Mouse (Mus musculus) small intestine, adult 10 weeks (tissue): ENCODE measurements around the gene Rhox2g. TPM values are rescaled to one million over a fixed set of nuclear protein-coding genes. Genes with fewer than 3 reads are reported as not detected.

ENCODE experiments used
- polyA plus RNA-seq: library from polyadenylated mRNA; stranded (reverse); fragments of 350-450 nt; fragmentation: Illumina TruSeq; extraction: RNeasy Lipid Tissue Mini Kit (QIAGEN cat#74804); gene quantifications from one replicate; pipeline ENCODE4 v1.2.3, GENCODE M21; 2014; ENCODE audit warnings: low replicate concordance

Rhox2g gene
- not detected for polyA plus RNA-seq

GRCm38 (mm10) chrX:37643370-37643769 is at the start of gene Rhox2g:
Rhox2g (minus strand) TSS chrX:37643470.

GRCm38 (mm10) chrX:37673177-37673576 is 29.9 kb upstream of the Rhox2g start, which contains the start of gene Rhox2h:
Rhox2h (minus strand) TSS chrX:37673277.

GRCm38 (mm10) chrX:37668664-37669063 is 25.4 kb upstream of the Rhox2g start, which contains the start of gene Rhox3h:
Rhox3h (minus strand) TSS chrX:37668764.

DNA sequence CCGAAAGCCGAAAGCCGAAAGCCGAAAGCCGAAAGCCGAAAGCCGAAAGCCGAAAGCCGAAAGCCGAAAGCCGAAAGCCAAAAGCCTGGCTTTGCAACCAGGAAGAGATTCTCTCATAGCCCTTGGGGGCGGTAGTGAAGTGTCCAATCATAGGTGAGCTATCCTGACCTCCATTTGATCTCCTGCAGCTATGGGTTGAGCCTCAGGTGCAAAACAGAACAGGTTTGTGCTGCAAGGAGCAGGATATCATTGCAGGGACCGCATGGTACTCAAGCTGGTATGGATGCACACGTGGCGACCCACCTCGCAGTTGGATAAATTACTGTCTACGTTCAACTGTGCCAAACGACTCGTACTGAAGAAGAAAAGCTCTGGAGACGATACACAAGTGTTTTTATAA is 8.0 kb upstream of the Rhox2g start, which contains the start of gene Rhox4g:
Gene Rhox4g (minus strand): TSS at position 101 of the 400 bp plus-strand sequence.

DNA sequence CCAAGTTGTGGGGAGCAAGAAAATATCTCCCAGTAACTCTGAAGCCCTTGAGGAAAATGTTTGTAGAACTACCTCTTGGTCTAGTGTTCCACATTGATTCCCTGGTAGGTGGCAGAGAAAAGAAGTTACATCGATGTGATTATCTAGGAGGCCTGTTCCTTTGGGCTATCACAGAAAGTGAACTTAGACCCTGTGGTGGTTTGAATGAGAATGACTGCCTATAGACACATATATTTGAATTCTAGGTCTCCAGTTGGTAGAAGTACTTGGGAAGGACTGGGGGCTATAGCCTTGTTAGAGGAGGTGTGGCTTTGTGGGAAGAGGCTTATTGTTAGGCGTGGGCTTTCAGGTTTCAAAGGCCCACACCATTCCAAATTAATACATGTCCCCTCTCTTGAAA is 14.8 kb downstream of the Rhox2g start, which contains the start of gene Rhox3g:
Gene Rhox3g (minus strand): TSS at position 101 of the 400 bp plus-strand sequence.

DNA sequence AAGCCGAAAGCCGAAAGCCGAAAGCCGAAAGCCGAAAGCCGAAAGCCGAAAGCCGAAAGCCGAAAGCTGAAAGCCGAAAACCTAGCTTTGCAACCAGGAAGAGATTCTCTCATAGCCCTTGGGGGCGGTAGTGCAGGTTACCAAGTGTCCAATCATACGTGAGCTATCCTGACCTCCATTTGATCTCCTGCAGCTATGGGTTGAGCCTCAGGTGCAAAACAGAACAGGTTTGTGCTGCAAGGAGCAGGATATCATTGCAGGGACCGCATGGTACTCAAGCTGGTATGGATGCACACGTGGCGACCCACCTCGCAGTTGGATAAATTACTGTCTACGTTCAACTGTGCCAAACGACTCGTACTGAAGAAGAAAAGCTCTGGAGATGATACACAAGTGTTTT is 35.7 kb downstream of the Rhox2g start, which contains the start of gene Rhox4f:
Gene Rhox4f (minus strand): TSS at position 101 of the 400 bp plus-strand sequence.

Other genes starting within 250 kb of the Rhox2g start
- gene Rhox2b, start 231.4 kb downstream of the Rhox2g start, polyA plus RNA-seq = not detected
- gene Rhox4b, start 211.0 kb downstream of the Rhox2g start, polyA plus RNA-seq = not detected
- not detected for gene Rhox2c, start 189.8 kb downstream of the Rhox2g start, polyA plus RNA-seq
- not detected for gene Rhox3c, start 184.9 kb downstream of the Rhox2g start, polyA plus RNA-seq
- gene Rhox4c, start 163.1 kb downstream of the Rhox2g start, polyA plus RNA-seq = not detected
- not detected for gene Rhox2d, start 150.0 kb downstream of the Rhox2g start, polyA plus RNA-seq
- gene Rhox4d, start 129.1 kb downstream of the Rhox2g start, polyA plus RNA-seq = not detected
- not detected for gene Rhox2e, start 113.0 kb downstream of the Rhox2g start, polyA plus RNA-seq
- not detected for gene Rhox3e, start 101.5 kb downstream of the Rhox2g start, polyA plus RNA-seq
- not detected for gene Rhox4e, start 86.1 kb downstream of the Rhox2g start, polyA plus RNA-seq
- gene Rhox2f, start 72.1 kb downstream of the Rhox2g start, polyA plus RNA-seq = not detected
- gene Rhox3f, start 62.5 kb downstream of the Rhox2g start, polyA plus RNA-seq = not detected
- not detected for gene Rhox4f, start 35.8 kb downstream of the Rhox2g start, polyA plus RNA-seq
- not detected for gene Rhox3g, start 14.9 kb downstream of the Rhox2g start, polyA plus RNA-seq
- not detected for gene Rhox4g, start 7.9 kb upstream of the Rhox2g start, polyA plus RNA-seq
- not detected for gene Rhox3h, start 25.3 kb upstream of the Rhox2g start, polyA plus RNA-seq
- gene Rhox2h, start 29.8 kb upstream of the Rhox2g start, polyA plus RNA-seq = not detected
- not detected for gene Rhox5, start 161.4 kb upstream of the Rhox2g start, polyA plus RNA-seq
- not detected for gene Rhox6, start 183.4 kb upstream of the Rhox2g start, polyA plus RNA-seq
- not detected for gene Rhox7a, start 188.2 kb upstream of the Rhox2g start, polyA plus RNA-seq
- gene Rhox8, start 235.5 kb upstream of the Rhox2g start, polyA plus RNA-seq = not detected